Mouse (Mus musculus) midbrain, embryonic 10.5 days (tissue): ENCODE measurements at regions not wholly inside any gene's neighbourhood (a gene's known extent, or its start where the extent isn't known, plus 50 kb on each side); places are given as distances from the start of the nearest gene placed in this dataset.

Source experiments
- DNase-seq: peaks from one replicate; pipeline ENCODE4 v3.0.0-alpha.2; 2017; ENCODE audit warnings: low spot score
- H3K27ac ChIP-seq: fragments of 300-500 bp; sonication (generic); replicated peaks from 2 replicates; pipeline ENCODE4 v1.5.1; 2016; ENCODE audit warnings: mild to moderate bottlenecking
- H3K27me3 ChIP-seq: fragments of 300-500 bp; sonication (generic); 2 replicates; pipeline ENCODE4 v1.6.1; 2016; ENCODE audit warnings: low read depth, mild to moderate bottlenecking; ENCODE audit not compliant: poor library complexity, severe bottlenecking
- H3K36me3 ChIP-seq: fragments of 300-500 bp; sonication (generic); 2 replicates; pipeline ENCODE4 v1.6.1; 2016; ENCODE audit warnings: mild to moderate bottlenecking, moderate library complexity
- H3K4me1 ChIP-seq: fragments of 300-500 bp; sonication (generic); 2 replicates; pipeline ENCODE4 v1.6.1; 2016
- H3K4me3 ChIP-seq: fragments of 300-500 bp; sonication (generic); 2 replicates; pipeline ENCODE4 v1.5.1; 2016; ENCODE audit warnings: mild to moderate bottlenecking, moderate library complexity
- H3K9me3 ChIP-seq: fragments of 300-500 bp; sonication (generic); replicated peaks from 2 replicates; pipeline ENCODE4 v1.6.1; 2016; ENCODE audit warnings: mild to moderate bottlenecking
- WGBS: fragments of 180-500 bp; shearing (Covaris S2); methylation state at CpG from one replicate; pipeline ENCODE4 v1.1.7; 2016; 5-methylcytosine and 5-hydroxymethylcytosine counted together

- Histone ChIP-seq H3K27ac (no peak overlapping the region), H3K36me3 (no peaks in the 10 kb centered on the region), H3K27me3 (peaks cover 100% of the 10 kb centered on the region), H3K9me3 (no peaks in the 10 kb centered on the region), H3K4me1 (peaks cover 65% of the 10 kb centered on the region), H3K4me3 (no peak overlapping the region)
- 21% methylated on average over 2 of the region's 2 CpGs for WGBS
- DNase-seq: no peak
These were observed 54.3 kb upstream of the Htatip2 start for GRCm38 (mm10) chr7:49704635-49705034.

GRCm38 (mm10) chr7:49700734-49701133 lies 58.2 kb upstream of the Htatip2 start:
- Histone ChIP-seq H3K27ac (peak overlapping the region; percentile 69), H3K4me1 (peaks cover 88% of the 10 kb centered on the region), H3K4me3 (no peak overlapping the region), H3K36me3 (no peaks in the 10 kb centered on the region), H3K27me3 (peaks cover 100% of the 10 kb centered on the region), H3K9me3 (no peaks in the 10 kb centered on the region)
- no peak for DNase-seq
- WGBS: 27% methylated on average over 8 of the region's 8 CpGs

GRCm38 (mm10) chr7:49700024-49700390 lies 58.9 kb upstream of the Htatip2 start:
- DNase-seq: no peak
- Histone ChIP-seq H3K4me1 (peaks cover 82% of the 10 kb centered on the region), H3K27ac (peak overlapping the region; percentile 69), H3K4me3 (0 out of 2 replicates have a peak overlapping the region, but pooled peaks have one; percentile 23), H3K9me3 (no peaks in the 10 kb centered on the region), H3K36me3 (no peaks in the 10 kb centered on the region), H3K27me3 (peaks cover 100% of the 10 kb centered on the region)
- 46% methylated on average over 15 of the region's 15 CpGs for WGBS

- no peaks in the 10 kb centered on the region for H3K9me3 ChIP-seq
- 21% methylated on average over 13 of the region's 13 CpGs for WGBS
- peak overlapping the region; percentile 69 for H3K27ac ChIP-seq
- H3K27me3 ChIP-seq: peaks cover 100% of the 10 kb centered on the region
- H3K36me3 ChIP-seq: no peaks in the 10 kb centered on the region
- 0 out of 2 replicates have a peak overlapping the region, but pooled peaks have one; percentile 23 for H3K4me3 ChIP-seq
- peak; percentile 51 for DNase-seq
- peaks cover 76% of the 10 kb centered on the region for H3K4me1 ChIP-seq
These were observed 59.5 kb upstream of the Htatip2 start for GRCm38 (mm10) chr7:49699107-49700023.

GRCm38 (mm10) chr7:49696228-49696627 lies 59.6 kb upstream of the Dbx1 start:
- H3K27me3 ChIP-seq: peaks cover 100% of the 10 kb centered on the region
- H3K27ac ChIP-seq: peak overlapping the region; percentile 57
- DNase-seq: peak; percentile 61
- H3K36me3 ChIP-seq: no peaks in the 10 kb centered on the region
- H3K4me3 ChIP-seq: no peak overlapping the region
- WGBS: 11% methylated on average over 6 of the region's 6 CpGs
- no peaks in the 10 kb centered on the region for H3K9me3 ChIP-seq
- H3K4me1 ChIP-seq: peaks cover 56% of the 10 kb centered on the region

- DNase-seq: no peak
- no peaks in the 10 kb centered on the region for H3K9me3 ChIP-seq
- H3K27ac ChIP-seq: no peak overlapping the region
- H3K27me3 ChIP-seq: peaks cover 94% of the 10 kb centered on the region
- no peak overlapping the region for H3K4me3 ChIP-seq
- no peaks in the 10 kb centered on the region for H3K36me3 ChIP-seq
- peaks cover 39% of the 10 kb centered on the region for H3K4me1 ChIP-seq
- WGBS: 32% methylated on average over 6 of the region's 6 CpGs
These were observed 52.9 kb upstream of the Dbx1 start for GRCm38 (mm10) chr7:49689546-49689945.

- no peaks in the 10 kb centered on the region for H3K9me3 ChIP-seq
- H3K27me3 ChIP-seq: peaks cover 94% of the 10 kb centered on the region
- no peak for DNase-seq
- WGBS: 2% methylated on average over 10 of the region's 10 CpGs
- H3K4me3 ChIP-seq: 0 out of 2 replicates have a peak overlapping the region, but pooled peaks have one; percentile 9
- H3K4me1 ChIP-seq: peaks cover 39% of the 10 kb centered on the region
- peak overlapping the region; percentile 63 for H3K27ac ChIP-seq
- no peaks in the 10 kb centered on the region for H3K36me3 ChIP-seq
These were observed 52.1 kb upstream of the Dbx1 start for GRCm38 (mm10) chr7:49688521-49689399.

- peaks cover 94% of the 10 kb centered on the region for H3K27me3 ChIP-seq
- WGBS: 12% methylated on average over 10 of the region's 10 CpGs
These were observed 51.2 kb upstream of the Dbx1 start for GRCm38 (mm10) chr7:49687658-49688376.

GRCm38 (mm10) chr7:49686992-49687391 lies 50.3 kb upstream of the Dbx1 start:
- Histone ChIP-seq H3K4me3 (no peak overlapping the region), H3K36me3 (no peaks in the 10 kb centered on the region), H3K9me3 (no peaks in the 10 kb centered on the region), H3K27me3 (peaks cover 94% of the 10 kb centered on the region), H3K4me1 (peaks cover 48% of the 10 kb centered on the region), H3K27ac (no peak overlapping the region)
- peak; percentile 72 for DNase-seq
- 8% methylated on average over 11 of the region's 11 CpGs for WGBS

More at GRCm38 (mm10) chr7:49687658-49688376, 51.2 kb upstream of the Dbx1 start:
- Histone ChIP-seq H3K4me3 (0 out of 2 replicates have a peak overlapping the region, but pooled peaks have one; percentile 9), H3K4me1 (peaks cover 39% of the 10 kb centered on the region), H3K9me3 (no peaks in the 10 kb centered on the region), H3K27ac (peak overlapping the region; percentile 63), H3K36me3 (no peaks in the 10 kb centered on the region)
- DNase-seq: no peak
